Mouse (Mus musculus): Measurements from ENCODE around the gene Ifnl2. TPM values are rescaled to one million over a fixed set of nuclear protein-coding genes. Genes with fewer than 3 reads are reported as not detected.
A peak's percentile ranks its signal among the peaks of the same experiment; 100 is the strongest.
"Not testable (repeated sequence)": the region's sequence is repeated elsewhere in the genome, so short reads cannot be mapped to it uniquely, and the experiment has no call there.

Gene Ifnl2
- total RNA-seq (2014; rRNA removed) = not detected in 2 replicates
- polyA plus RNA-seq (2015; fragmentation: Nextera tagmentation; extraction: Ambion mirVana) = not detected in 2 replicates

DNA sequence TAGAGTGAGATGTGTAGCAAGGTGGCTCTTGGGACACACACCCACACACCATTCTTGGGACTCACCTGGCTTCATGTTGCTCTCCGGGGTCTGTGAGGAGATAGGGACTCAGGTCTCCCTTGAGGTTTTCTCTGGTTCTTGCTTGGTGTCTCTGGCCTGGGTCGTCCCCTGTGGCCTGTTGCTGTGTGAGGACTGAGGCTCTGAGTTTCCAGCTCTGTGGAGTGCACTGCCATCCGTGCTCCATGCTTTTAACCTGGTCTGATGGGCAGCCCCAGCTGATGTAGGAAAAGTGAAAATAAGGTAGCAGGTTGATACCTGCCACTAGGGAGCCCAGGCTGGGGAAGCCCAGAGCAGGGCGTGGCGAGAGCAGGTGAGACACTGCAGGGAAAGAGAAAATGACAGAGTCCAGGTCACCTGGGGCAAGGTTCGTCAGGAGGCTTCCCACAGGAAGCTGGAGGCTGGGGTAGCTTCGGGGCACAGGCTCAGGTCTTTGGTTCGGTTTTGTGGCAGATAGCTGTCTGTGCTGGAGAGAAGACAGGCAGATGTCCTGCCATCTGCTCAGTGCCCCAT lies at the start of gene Ifnl2:
TSS of gene Ifnl2 (minus strand) at position 51 of the 570 bp plus-strand sequence.
- not testable (repeated sequence) for ATAC-seq (ENCODE audit: low FRiP score); H3K36me3 ChIP-seq (ENCODE audit: insufficient read depth, low read length); H3K4me1 ChIP-seq (ENCODE audit: insufficient read depth, low read length); DNase-seq (ENCODE audit: low spot score); H3K9ac ChIP-seq (replicated peaks; ENCODE audit: low read length, poor library complexity, severe bottlenecking); H3K4me2 ChIP-seq (ENCODE audit: low read depth, low read length, poor library complexity, severe bottlenecking); H3K9me3 ChIP-seq (ENCODE audit: low read length); H3K4me3 ChIP-seq (ENCODE audit: low read depth, low read length); H3K27ac ChIP-seq (ENCODE audit: low read depth, low read length); H3K27me3 ChIP-seq (ENCODE audit: insufficient read depth, low read length)
- 67% methylated on average over 8 of the region's 8 CpGs for WGBS

- peaks cover 29% of the 10 kb centered on the region for H3K36me3 ChIP-seq (ENCODE audit: insufficient read depth, low read length)
- no peak overlapping the region for H3K4me3 ChIP-seq (ENCODE audit: low read depth, low read length)
- WGBS = 71% methylated on average over 4 of the region's 4 CpGs
- no peak overlapping the region for H3K27ac ChIP-seq (ENCODE audit: low read depth, low read length)
- H3K27me3 ChIP-seq (ENCODE audit: insufficient read depth, low read length) = no peaks in the 10 kb centered on the region
- ATAC-seq (ENCODE audit: low FRiP score) = no peak
- no peaks in the 10 kb centered on the region for H3K4me1 ChIP-seq (ENCODE audit: insufficient read depth, low read length)
- H3K9ac ChIP-seq (replicated peaks; ENCODE audit: low read length, poor library complexity, severe bottlenecking) = no peak overlapping the region
- TF ChIP-seq CTCF (IDR thresholded peaks at IDR 0.05) = no peak
- DNase-seq (ENCODE audit: low spot score) = peak; percentile 28
- H3K9me3 ChIP-seq (ENCODE audit: low read length) = no peaks in the 10 kb centered on the region
- H3K4me2 ChIP-seq (ENCODE audit: low read depth, low read length, poor library complexity, severe bottlenecking) = no peak overlapping the region
Measured at GRCm38 (mm10) chr7:28558486-28558885, 48.2 kb upstream of the Ifnl2 start.

- Histone ChIP-seq H3K4me1 (ENCODE audit: insufficient read depth, low read length) (no peaks in the 10 kb centered on the region), H3K36me3 (ENCODE audit: insufficient read depth, low read length) (peaks cover 28% of the 10 kb centered on the region), H3K4me3 (ENCODE audit: low read depth, low read length) (no peak overlapping the region), H3K27me3 (ENCODE audit: insufficient read depth, low read length) (no peaks in the 10 kb centered on the region), H3K9me3 (ENCODE audit: low read length) (no peaks in the 10 kb centered on the region), H3K4me2 (ENCODE audit: low read depth, low read length, poor library complexity, severe bottlenecking) (no peak overlapping the region), H3K9ac (replicated peaks; ENCODE audit: low read length, poor library complexity, severe bottlenecking) (no peak overlapping the region), H3K27ac (ENCODE audit: low read depth, low read length) (no peak overlapping the region)
- TF ChIP-seq CTCF (IDR thresholded peaks at IDR 0.05) = no peak
- DNase-seq (ENCODE audit: low spot score) (no peak), ATAC-seq (ENCODE audit: low FRiP score) (no peak)
- WGBS = 79% methylated on average over 6 of the region's 6 CpGs
Measured at GRCm38 (mm10) chr7:28557708-28558107, 47.5 kb upstream of the Ifnl2 start.

GRCm38 (mm10) chr7:28557069-28557468 lies 46.8 kb upstream of the Ifnl2 start:
- 83% methylated on average over 5 of the region's 5 CpGs for WGBS
- no peak overlapping the region for H3K4me3 ChIP-seq (ENCODE audit: low read depth, low read length)
- H3K4me2 ChIP-seq (ENCODE audit: low read depth, low read length, poor library complexity, severe bottlenecking) = no peak overlapping the region
- no peaks in the 10 kb centered on the region for H3K4me1 ChIP-seq (ENCODE audit: insufficient read depth, low read length)
- no peak overlapping the region for H3K9ac ChIP-seq (replicated peaks; ENCODE audit: low read length, poor library complexity, severe bottlenecking)
- H3K36me3 ChIP-seq (ENCODE audit: insufficient read depth, low read length) = peaks cover 22% of the 10 kb centered on the region
- H3K9me3 ChIP-seq (ENCODE audit: low read length) = no peaks in the 10 kb centered on the region
- DNase-seq (ENCODE audit: low spot score) = no peak
- TF ChIP-seq CTCF (IDR thresholded peaks at IDR 0.05) = no peak
- no peaks in the 10 kb centered on the region for H3K27me3 ChIP-seq (ENCODE audit: insufficient read depth, low read length)
- no peak overlapping the region for H3K27ac ChIP-seq (ENCODE audit: low read depth, low read length)
- no peak for ATAC-seq (ENCODE audit: low FRiP score)

DNA sequence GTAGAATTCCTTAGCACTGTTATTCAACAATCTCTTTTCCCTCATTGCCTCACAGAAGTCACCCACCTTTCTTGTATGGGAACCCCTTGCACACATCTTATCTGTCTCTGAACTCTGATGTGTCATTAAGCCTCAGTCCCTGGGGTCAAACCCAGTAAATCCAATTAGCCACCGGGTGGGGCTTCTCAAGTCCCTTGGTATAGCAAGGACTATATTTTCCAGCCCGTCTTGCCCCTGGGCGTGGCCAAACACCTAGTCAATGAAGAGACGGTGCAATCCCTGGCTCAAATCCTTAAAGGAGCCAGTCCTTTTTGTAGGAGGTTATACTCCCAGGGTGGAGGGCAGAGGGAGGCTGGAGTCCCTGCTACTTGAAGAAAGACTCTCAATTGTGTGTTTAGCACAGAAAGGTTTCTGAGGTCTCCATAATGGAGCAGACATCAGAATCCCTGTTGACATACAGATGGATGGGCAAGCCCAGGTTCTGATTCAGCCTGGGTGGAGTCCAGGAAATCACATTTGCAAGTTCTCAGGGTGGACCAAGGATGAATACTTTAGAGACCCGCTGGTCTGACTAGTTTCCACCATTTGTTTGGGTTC lies 45.8 kb upstream of the Ifnl2 start:
- H3K4me2 ChIP-seq (ENCODE audit: low read depth, low read length, poor library complexity, severe bottlenecking) = no peak overlapping the region
- DNase-seq (ENCODE audit: low spot score) (no peak), ATAC-seq (ENCODE audit: low FRiP score) (no peak)
- H3K27me3 ChIP-seq (ENCODE audit: insufficient read depth, low read length) = no peaks in the 10 kb centered on the region
- H3K27ac ChIP-seq (ENCODE audit: low read depth, low read length) = no peak overlapping the region
- no peaks in the 10 kb centered on the region for H3K9me3 ChIP-seq (ENCODE audit: low read length)
- peaks cover 17% of the 10 kb centered on the region for H3K36me3 ChIP-seq (ENCODE audit: insufficient read depth, low read length)
- 16% methylated on average over 5 of the region's 5 CpGs for WGBS
- no peak overlapping the region for H3K9ac ChIP-seq (replicated peaks; ENCODE audit: low read length, poor library complexity, severe bottlenecking)
- no peak overlapping the region for H3K4me3 ChIP-seq (ENCODE audit: low read depth, low read length)
- TF ChIP-seq CTCF (IDR thresholded peaks at IDR 0.05) = no peak
- H3K4me1 ChIP-seq (ENCODE audit: insufficient read depth, low read length) = no peaks in the 10 kb centered on the region

- no peak overlapping the region for H3K4me2 ChIP-seq (ENCODE audit: low read depth, low read length, poor library complexity, severe bottlenecking)
- no peaks in the 10 kb centered on the region for H3K9me3 ChIP-seq (ENCODE audit: low read length)
- no peak for DNase-seq (ENCODE audit: low spot score)
- no peak overlapping the region for H3K27ac ChIP-seq (ENCODE audit: low read depth, low read length)
- H3K4me3 ChIP-seq (ENCODE audit: low read depth, low read length) = no peak overlapping the region
- no peaks in the 10 kb centered on the region for H3K4me1 ChIP-seq (ENCODE audit: insufficient read depth, low read length)
- no peak for ATAC-seq (ENCODE audit: low FRiP score)
- H3K36me3 ChIP-seq (ENCODE audit: insufficient read depth, low read length) = no peaks in the 10 kb centered on the region
- no peak for TF ChIP-seq CTCF (IDR thresholded peaks at IDR 0.05)
- H3K27me3 ChIP-seq (ENCODE audit: insufficient read depth, low read length) = peaks cover 2% of the 10 kb centered on the region
- H3K9ac ChIP-seq (replicated peaks; ENCODE audit: low read length, poor library complexity, severe bottlenecking) = no peak overlapping the region
- 90% methylated on average over 6 of the region's 6 CpGs for WGBS
Measured at GRCm38 (mm10) chr7:28553076-28553475, 42.8 kb upstream of the Ifnl2 start.
